Mouse (Mus musculus): Measurements from ENCODE around the gene Evc. TPM values are rescaled to one million over a fixed set of nuclear protein-coding genes. Genes with fewer than 3 reads are reported as not detected.

Evc gene
- polyA plus RNA-seq, 1 experiment from 2014 or later = 1.9 TPM

DNA sequence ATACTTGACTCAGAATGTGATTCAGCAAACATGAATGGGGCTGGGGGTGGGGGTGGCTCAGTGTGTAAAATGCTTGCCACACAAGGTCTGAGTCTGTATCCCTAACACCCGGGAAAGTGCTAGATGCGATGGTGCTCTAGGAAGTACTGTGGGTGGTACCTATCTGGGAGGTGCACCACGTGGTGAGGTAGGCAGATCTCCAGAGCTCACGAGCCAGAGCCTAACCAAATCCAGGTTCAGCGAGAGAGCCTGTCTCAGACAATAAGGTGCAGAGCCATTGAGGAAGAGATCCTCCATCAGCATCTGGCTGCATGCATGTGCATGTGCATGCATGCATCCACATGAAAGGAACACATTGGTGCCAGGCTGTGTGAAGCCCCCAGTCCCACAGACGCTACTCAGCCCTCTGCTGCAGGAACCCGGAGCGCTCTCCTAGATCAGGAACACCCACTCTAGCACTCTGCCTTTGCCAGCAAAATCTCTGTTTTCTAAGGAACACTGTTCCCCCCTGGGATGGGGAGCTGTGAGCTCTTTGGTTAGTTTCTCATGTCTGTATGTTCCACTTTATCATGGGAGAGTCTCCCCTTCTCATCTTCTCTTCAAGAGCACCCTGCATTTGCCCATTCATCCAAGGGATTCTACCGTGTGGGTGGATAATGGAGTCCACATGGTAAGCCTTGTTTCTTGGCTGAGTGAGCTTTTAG lies 84.4 kb downstream of the Evc start:
- no peaks in the 10 kb centered on the region for H3K9me3 ChIP-seq (replicated peaks)
- DNase-seq (no peak), ATAC-seq (ENCODE audit: low read depth) (no peak)
- H3K4me2 ChIP-seq = no peak overlapping the region
- no peak overlapping the region for H3K9ac ChIP-seq
- H3K27ac ChIP-seq = no peak overlapping the region
- H3K27me3 ChIP-seq = peaks cover 9% of the 10 kb centered on the region
- H3K36me3 ChIP-seq = no peaks in the 10 kb centered on the region
- WGBS (ENCODE audit: insufficient replicate concordance) = 61% methylated on average over 9 of the region's 9 CpGs
- no peaks in the 10 kb centered on the region for H3K4me1 ChIP-seq (replicated peaks)
- H3K4me3 ChIP-seq (replicated peaks) = no peak overlapping the region

GRCm38 (mm10) chr5:37251596-37251995 lies 85.1 kb downstream of the Evc start:
- H3K9ac ChIP-seq = no peak overlapping the region
- DNase-seq (no peak), ATAC-seq (ENCODE audit: low read depth) (no peak)
- no peak overlapping the region for H3K4me2 ChIP-seq
- no peak overlapping the region for H3K4me3 ChIP-seq (replicated peaks)
- no peaks in the 10 kb centered on the region for H3K36me3 ChIP-seq
- no peaks in the 10 kb centered on the region for H3K9me3 ChIP-seq (replicated peaks)
- no peaks in the 10 kb centered on the region for H3K4me1 ChIP-seq (replicated peaks)
- 49% methylated on average over 3 of the region's 3 CpGs for WGBS (ENCODE audit: insufficient replicate concordance)
- peaks cover 14% of the 10 kb centered on the region for H3K27me3 ChIP-seq
- H3K27ac ChIP-seq = no peak overlapping the region

DNA sequence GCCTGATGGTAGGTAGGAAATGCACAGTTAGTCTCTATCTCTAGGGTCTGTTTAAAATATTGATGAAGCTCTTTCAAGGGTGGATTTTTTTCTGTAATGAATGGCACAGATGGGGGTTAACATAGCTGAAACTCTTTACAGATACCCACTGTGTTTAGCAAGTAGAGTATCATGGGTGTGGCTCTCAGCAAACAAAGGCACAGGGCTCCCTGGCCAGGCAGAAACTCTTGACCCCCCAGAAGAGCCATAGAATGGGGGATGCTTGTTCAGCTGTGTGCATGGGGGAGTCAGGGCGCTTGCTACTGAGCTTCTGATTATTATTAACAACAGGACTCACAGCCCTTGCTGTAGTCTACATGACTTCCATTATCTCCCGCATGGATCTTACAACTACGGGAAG lies 87.8 kb downstream of the Evc start:
- Histone ChIP-seq H3K4me1 (replicated peaks) (no peaks in the 10 kb centered on the region), H3K27ac (no peak overlapping the region), H3K27me3 (peaks cover 41% of the 10 kb centered on the region), H3K36me3 (no peaks in the 10 kb centered on the region), H3K9me3 (replicated peaks) (no peaks in the 10 kb centered on the region), H3K4me2 (no peak overlapping the region), H3K4me3 (replicated peaks) (no peak overlapping the region), H3K9ac (no peak overlapping the region)
- ATAC-seq (ENCODE audit: low read depth) = no peak
- DNase-seq = no peak
- 61% methylated on average over 3 of the region's 3 CpGs for WGBS (ENCODE audit: insufficient replicate concordance)

- DNase-seq (no peak), ATAC-seq (ENCODE audit: low read depth) (no peak)
- no peak overlapping the region for H3K27ac ChIP-seq
- no peak overlapping the region for H3K4me2 ChIP-seq
- H3K9me3 ChIP-seq (replicated peaks) = no peaks in the 10 kb centered on the region
- WGBS (ENCODE audit: insufficient replicate concordance) = 36% methylated on average over 4 of the region's 4 CpGs
- peaks cover under 1% of the 10 kb centered on the region; the same call in 1 of the 2 replicates for H3K4me1 ChIP-seq (replicated peaks)
- H3K4me3 ChIP-seq (replicated peaks) = no peak overlapping the region
- no peaks in the 10 kb centered on the region for H3K36me3 ChIP-seq
- no peak overlapping the region for H3K9ac ChIP-seq
- H3K27me3 ChIP-seq = peaks cover 55% of the 10 kb centered on the region
Measured at GRCm38 (mm10) chr5:37247456-37247855, 89.2 kb downstream of the Evc start.

DNA sequence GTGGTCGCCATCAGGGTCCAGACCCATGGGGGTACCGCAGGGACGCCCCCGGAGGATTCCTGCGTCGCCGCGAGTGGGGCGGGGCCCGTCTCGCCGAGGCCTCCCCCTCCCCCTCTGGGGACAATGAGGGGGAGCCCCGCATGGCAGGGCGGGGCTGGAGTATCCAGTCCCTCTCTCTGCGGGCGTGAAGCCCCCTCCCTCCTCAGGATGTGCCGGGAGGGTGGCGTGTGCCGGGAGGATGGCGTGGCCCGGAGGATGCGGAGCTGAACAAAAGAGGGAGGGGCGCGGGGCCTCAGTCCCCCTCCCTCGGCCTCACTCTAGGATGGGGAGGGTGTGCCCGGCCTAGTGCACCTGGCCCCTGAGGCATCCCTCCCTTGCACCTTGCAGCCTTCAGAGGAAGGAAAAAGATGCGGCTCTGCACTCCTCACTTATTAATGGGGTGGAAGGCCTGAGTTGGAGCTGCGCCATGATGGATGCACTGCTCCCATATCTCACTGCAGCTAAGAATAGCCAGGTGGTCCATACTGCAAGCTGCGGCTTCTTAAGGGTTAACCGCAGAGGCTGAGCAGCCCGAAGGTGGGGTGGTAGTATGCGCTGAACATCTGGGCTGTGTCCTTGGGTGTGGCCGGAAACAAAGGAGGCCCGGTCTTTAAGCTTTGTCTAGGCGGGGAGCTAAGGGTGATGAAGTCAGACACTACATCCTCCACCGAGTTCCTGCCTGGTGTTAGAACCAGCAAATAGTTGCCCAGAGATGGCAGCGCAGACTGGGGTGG lies 90.4 kb downstream of the Evc start:
- H3K36me3 ChIP-seq = no peaks in the 10 kb centered on the region
- peak overlapping the region; percentile 38 for H3K4me3 ChIP-seq (replicated peaks)
- ATAC-seq (ENCODE audit: low read depth) = no peak
- WGBS (ENCODE audit: insufficient replicate concordance) = 2% methylated on average over 36 of the region's 37 CpGs
- no peak overlapping the region for H3K9ac ChIP-seq
- H3K4me1 ChIP-seq (replicated peaks) = peaks cover 8% of the 10 kb centered on the region; the same call in 1 of the 2 replicates
- H3K27me3 ChIP-seq = peaks cover 66% of the 10 kb centered on the region
- DNase-seq = no peak
- H3K27ac ChIP-seq = no peak overlapping the region
- no peaks in the 10 kb centered on the region for H3K9me3 ChIP-seq (replicated peaks)
- H3K4me2 ChIP-seq = peak overlapping the region; percentile 42

DNA sequence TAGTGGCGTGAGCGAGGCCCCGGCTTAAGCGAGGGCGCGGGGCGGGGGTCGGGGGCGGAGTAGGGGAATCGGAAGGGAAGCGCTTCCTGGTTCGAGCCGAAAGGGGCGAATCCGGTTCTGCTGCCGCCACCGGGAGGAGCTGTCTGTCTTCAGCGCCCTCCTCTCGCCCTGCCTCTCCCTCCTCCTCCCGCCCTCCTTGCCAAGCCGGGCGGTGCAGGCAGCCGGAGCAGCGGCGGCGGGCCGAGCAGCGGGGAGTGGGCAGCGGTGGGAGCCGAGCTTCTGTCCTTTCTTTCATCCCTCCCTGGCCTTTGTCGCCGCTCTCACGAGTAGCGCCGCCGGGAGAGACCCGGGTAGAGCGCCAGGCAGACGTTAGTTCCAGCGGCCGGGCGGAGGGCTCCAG lies 91.0 kb downstream of the Evc start:
- WGBS (ENCODE audit: insufficient replicate concordance) = 2% methylated on average over 40 of the region's 42 CpGs
- no peaks in the 10 kb centered on the region for H3K9me3 ChIP-seq (replicated peaks)
- peak overlapping the region; percentile 38 for H3K4me3 ChIP-seq (replicated peaks)
- H3K4me2 ChIP-seq = peak overlapping the region; percentile 42
- H3K36me3 ChIP-seq = no peaks in the 10 kb centered on the region
- H3K4me1 ChIP-seq (replicated peaks) = peaks cover 8% of the 10 kb centered on the region; the same call in 1 of the 2 replicates
- no peak overlapping the region for H3K9ac ChIP-seq
- no peak overlapping the region for H3K27ac ChIP-seq
- ATAC-seq (ENCODE audit: low read depth) = no peak
- H3K27me3 ChIP-seq = peaks cover 73% of the 10 kb centered on the region
- DNase-seq = no peak

DNA sequence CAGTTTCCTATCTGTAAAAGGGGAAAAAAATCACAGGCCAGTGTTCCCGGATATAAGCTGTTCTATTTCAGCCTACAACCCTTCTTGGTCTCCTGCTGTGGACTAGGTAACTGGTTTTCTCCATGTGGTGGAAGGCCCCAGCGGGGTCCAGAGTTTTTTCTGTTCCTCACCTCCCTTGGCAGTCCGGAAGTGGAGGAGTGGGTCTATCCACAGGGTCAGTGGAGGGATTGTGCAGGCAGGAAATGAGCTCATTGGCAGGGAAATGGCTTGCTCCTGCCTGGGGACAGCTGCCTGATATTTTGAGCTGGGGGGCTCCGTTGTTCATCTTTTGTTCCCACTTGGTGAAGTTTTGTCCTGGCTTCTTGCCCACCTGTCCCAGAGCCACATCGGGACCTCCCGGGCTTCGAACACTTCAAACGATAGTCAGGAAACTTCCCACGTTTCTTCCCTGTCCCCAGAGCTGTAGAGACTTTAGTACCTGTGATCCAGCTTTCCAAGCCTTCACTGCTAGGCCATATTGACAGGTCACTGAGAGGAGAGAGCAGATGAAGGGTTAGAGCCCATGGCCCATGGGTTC lies 91.9 kb downstream of the Evc start:
- no peaks in the 10 kb centered on the region for H3K36me3 ChIP-seq
- 19% methylated on average over 9 of the region's 9 CpGs for WGBS (ENCODE audit: insufficient replicate concordance)
- peaks cover 8% of the 10 kb centered on the region; the same call in 1 of the 2 replicates for H3K4me1 ChIP-seq (replicated peaks)
- DNase-seq (no peak), ATAC-seq (ENCODE audit: low read depth) (no peak)
- H3K9me3 ChIP-seq (replicated peaks) = no peaks in the 10 kb centered on the region
- H3K9ac ChIP-seq = no peak overlapping the region
- peaks cover 81% of the 10 kb centered on the region for H3K27me3 ChIP-seq
- H3K4me2 ChIP-seq = no peak overlapping the region
- no peak overlapping the region for H3K4me3 ChIP-seq (replicated peaks)
- H3K27ac ChIP-seq = no peak overlapping the region

DNA sequence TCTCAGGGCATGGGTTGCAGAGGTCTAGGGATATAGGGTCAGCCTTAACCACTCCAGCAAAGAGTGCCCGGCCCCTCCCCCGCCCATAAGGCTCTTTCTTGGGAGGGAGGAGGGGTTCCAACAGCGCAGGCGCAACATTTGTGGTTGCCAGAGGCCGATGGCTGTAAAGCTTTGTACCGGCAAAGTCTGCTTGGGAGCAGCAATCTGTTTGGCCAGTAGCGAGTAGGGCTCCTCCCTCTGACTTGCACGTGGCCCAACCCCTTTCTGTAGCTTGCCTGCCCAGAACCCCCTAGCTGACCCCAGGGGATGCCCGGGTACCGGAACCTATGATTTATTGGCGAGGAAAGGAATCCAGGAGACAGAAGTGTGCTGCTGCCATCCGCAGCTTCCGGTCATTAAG lies 92.5 kb downstream of the Evc start:
- 4% methylated on average over 13 of the region's 13 CpGs for WGBS (ENCODE audit: insufficient replicate concordance)
- H3K4me1 ChIP-seq (replicated peaks) = peaks cover 8% of the 10 kb centered on the region; the same call in 1 of the 2 replicates
- H3K9me3 ChIP-seq (replicated peaks) = no peaks in the 10 kb centered on the region
- H3K9ac ChIP-seq = no peak overlapping the region
- no peak overlapping the region for H3K4me3 ChIP-seq (replicated peaks)
- peaks cover 81% of the 10 kb centered on the region for H3K27me3 ChIP-seq
- ATAC-seq (ENCODE audit: low read depth) (no peak), DNase-seq (no peak)
- no peak overlapping the region for H3K27ac ChIP-seq
- no peaks in the 10 kb centered on the region for H3K36me3 ChIP-seq
- no peak overlapping the region for H3K4me2 ChIP-seq

GRCm38 (mm10) chr5:37243169-37243886 lies 93.4 kb downstream of the Evc start:
- Histone ChIP-seq H3K4me1 (replicated peaks) (peaks cover 8% of the 10 kb centered on the region; the same call in 1 of the 2 replicates), H3K9me3 (replicated peaks) (no peaks in the 10 kb centered on the region), H3K4me2 (no peak overlapping the region), H3K27ac (no peak overlapping the region), H3K4me3 (replicated peaks) (no peak overlapping the region), H3K27me3 (peaks cover 79% of the 10 kb centered on the region), H3K36me3 (no peaks in the 10 kb centered on the region), H3K9ac (no peak overlapping the region)
- peak; percentile 18 for DNase-seq
- ATAC-seq (ENCODE audit: low read depth) = no peak
- 2% methylated on average over 19 of the region's 19 CpGs for WGBS (ENCODE audit: insufficient replicate concordance)

GRCm38 (mm10) chr5:37242360-37243168 lies 94.1 kb downstream of the Evc start:
- WGBS (ENCODE audit: insufficient replicate concordance) = 8% methylated on average over 43 of the region's 44 CpGs
- Histone ChIP-seq H3K4me2 (peak overlapping the region; percentile 50), H3K36me3 (no peaks in the 10 kb centered on the region), H3K4me1 (replicated peaks) (peaks cover 8% of the 10 kb centered on the region; the same call in 1 of the 2 replicates), H3K27me3 (peaks cover 75% of the 10 kb centered on the region), H3K4me3 (replicated peaks) (peak overlapping the region; percentile 26), H3K9me3 (replicated peaks) (no peaks in the 10 kb centered on the region), H3K9ac (no peak overlapping the region), H3K27ac (no peak overlapping the region)
- ATAC-seq (ENCODE audit: low read depth) = no peak
- DNase-seq = no peak
